Mouse (Mus musculus) large intestine, adult 2 months (tissue): ENCODE data around the gene Sorcs1. TPM values are rescaled to one million over a fixed set of nuclear protein-coding genes. Genes with fewer than 3 reads are reported as not detected.

Experiments used
- DNase-seq: peaks from one replicate; pipeline ENCODE4 v3.0.0-alpha.2; 2012; ENCODE audit warnings: low read depth, low spot score
- WGBS: fragments of 180-500 bp; shearing (Covaris S2); methylation state at CpG from one replicate; pipeline ENCODE4 v1.1.7; 2018; 5-methylcytosine and 5-hydroxymethylcytosine counted together
- polyA plus RNA-seq: library from polyadenylated mRNA; depleted of rRNA; stranded (reverse); fragments of >200 nt; gene quantifications from 2 replicates; pipeline ENCODE4 v1.2.3, GENCODE M21; 2012

Sorcs1 gene
- polyA plus RNA-seq, 1 experiment = 0.12 TPM

- no peak for DNase-seq
- 39% methylated on average over 8 of the region's 8 CpGs for WGBS
These were observed 350.6 kb downstream of the Sorcs1 start for GRCm38 (mm10) chr19:50327804-50328203.

DNA sequence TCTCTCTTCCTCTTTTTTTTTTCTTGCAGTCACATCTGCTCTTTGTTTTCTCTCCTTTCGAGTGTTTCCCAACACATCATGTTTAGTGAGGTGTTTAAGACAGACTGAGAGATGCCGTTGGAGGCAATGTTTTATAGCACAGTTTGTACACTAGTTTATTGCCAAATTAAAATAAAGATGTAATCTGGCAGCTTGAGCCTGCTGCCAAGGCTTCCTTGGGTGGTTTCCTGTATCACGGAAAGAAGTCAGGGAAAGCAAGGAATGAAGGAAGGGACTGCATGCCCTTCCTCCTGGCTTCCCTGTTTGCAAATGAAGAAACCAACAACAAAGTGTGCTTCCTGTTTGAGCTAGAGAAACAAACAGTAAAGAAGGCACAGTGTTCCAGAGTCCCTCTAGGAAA, 352.3 kb downstream of the Sorcs1 start:
- no peak for DNase-seq
- 31% methylated on average over 3 of the region's 3 CpGs for WGBS

- WGBS = 86% methylated on average over 10 of the region's 10 CpGs
- no peak for DNase-seq
These were observed 352.8 kb downstream of the Sorcs1 start for GRCm38 (mm10) chr19:50325686-50326085.

DNA sequence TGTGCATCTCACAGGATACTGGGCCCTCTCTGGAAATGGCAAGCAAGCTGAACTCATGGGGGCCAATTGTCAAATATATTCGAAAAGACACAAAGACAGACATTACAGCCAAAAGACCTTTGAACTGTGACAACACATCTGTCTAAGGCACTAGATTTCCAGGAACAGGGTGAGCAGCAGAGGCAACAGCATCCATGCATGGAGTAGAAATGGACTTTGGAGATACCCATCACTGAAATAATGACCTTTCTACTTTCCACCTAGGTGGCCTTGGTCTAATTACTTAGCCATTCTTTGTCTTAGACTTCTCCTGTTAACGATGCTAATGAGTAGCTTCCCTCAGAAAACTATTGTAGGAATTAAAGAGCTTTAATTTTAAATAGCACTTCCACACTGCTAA, 371.4 kb downstream of the Sorcs1 start:
- DNase-seq = no peak
- 69% methylated on average over 2 of the region's 2 CpGs for WGBS

DNA sequence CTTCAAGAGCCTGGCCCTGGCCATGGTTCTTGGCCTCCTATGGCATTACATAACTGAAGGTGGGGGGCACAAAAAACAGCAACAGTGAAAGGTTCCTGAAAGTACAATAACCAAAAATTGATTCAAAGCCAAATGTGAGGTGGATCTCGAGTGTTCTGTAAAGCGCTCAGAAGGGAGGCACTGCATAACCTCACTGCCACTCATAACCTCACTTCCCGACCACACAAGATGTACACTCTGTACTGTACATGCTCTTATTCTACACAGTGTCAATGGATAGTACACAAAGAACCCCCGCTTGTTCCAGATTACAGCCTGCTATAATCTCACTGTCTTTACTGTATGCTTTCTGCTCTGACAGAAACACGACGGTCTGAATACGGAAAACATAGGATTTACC, 384.2 kb downstream of the Sorcs1 start:
- DNase-seq = no peak
- WGBS = 81% methylated on average over 7 of the region's 7 CpGs

DNA sequence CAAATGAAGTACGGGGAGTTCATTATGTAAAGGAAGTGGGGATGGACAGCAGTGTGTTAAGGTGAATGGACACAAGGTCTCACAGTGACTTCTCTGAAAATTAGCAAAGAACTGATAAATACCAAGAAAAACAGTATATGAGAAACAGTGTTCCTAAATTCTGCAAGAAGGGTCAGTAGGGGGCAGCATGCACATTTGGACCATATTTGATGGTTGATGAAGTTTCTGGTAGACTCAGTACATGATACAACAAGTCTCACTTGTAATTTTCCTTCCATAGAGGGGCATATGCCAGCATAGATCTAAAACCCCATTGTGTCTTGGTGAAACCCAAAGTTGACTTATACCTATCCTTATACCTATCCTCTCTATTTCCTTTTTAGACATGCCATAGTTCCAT, 414.0 kb downstream of the Sorcs1 start:
- DNase-seq = no peak
- 66% methylated on average over 1 of the region's 1 CpGs for WGBS

GRCm38 (mm10) chr19:50258718-50259413, 419.6 kb downstream of the Sorcs1 start:
- 40% methylated on average over 16 of the region's 16 CpGs for WGBS
- DNase-seq = no peak

DNA sequence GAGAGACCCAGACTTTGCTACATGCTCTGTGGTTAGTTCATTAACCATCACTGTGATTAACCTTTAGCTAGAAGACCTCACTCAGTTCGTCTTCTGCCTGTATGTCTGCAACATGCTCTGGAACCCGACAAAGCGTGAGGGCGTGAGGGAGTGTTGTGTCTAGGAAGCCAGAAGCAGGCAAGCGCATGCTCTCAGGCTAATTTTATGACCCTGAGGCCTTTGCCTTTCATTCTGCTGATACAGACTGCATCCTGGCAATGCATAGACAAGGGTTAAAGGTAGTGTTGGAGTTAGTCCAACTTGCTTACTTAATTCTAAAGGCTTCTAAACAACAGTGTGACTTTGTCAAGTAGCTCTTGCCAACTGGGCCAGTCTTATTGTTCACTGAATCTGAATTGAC, 458.0 kb downstream of the Sorcs1 start:
- 35% methylated on average over 5 of the region's 5 CpGs for WGBS
- DNase-seq = no peak

- DNase-seq = no peak
- 44% methylated on average over 7 of the region's 7 CpGs for WGBS
These were observed 463.8 kb downstream of the Sorcs1 start for GRCm38 (mm10) chr19:50214466-50215228.

DNA sequence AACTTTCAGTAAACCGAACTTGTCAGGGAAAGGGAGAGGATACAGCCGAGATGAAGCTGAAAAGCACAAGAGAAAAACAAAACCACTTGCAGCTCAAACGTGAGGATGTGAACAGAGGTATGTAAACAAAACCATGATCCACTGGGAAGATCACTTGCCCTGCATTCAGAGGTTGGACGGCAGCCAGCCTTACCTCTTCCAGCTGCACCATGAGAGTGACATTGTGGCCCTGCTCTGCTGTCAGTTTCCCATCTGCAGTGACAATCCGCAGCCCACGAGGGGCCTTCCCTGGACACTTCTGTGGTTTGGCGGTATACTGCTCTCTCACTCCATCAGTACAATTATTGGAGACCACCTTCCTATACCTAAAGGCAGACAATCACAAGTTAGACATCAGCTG, 468.0 kb downstream of the Sorcs1 start:
- 36% methylated on average over 7 of the region's 7 CpGs for WGBS

GRCm38 (mm10) chr19:50204341-50204740, 474.1 kb downstream of the Sorcs1 start:
- DNase-seq = no peak
- WGBS = 76% methylated on average over 6 of the region's 6 CpGs

More for the DNA sequence above, 468.0 kb downstream of the Sorcs1 start:
- DNase-seq = no peak

DNA sequence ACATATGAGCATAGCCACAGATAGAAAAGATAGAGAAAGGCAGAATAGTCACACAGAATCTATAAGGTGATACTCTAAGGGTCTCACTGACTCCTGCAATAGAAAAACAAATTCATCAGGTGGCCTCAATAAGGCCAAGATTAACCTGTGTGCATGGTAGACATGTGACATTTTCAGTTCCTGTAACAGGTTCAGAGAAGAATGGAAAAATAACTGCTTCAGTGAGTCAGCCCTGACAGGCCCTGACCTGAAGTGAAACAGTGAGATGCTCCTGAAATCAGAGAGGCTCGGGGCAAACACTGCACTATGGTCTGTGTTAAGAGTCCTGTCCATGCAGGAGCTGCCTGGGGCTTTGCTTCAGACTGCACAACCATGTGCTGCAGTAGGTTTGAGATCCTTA, 481.9 kb downstream of the Sorcs1 start:
- WGBS = 72% methylated on average over 1 of the region's 1 CpGs
- no peak for DNase-seq

DNA sequence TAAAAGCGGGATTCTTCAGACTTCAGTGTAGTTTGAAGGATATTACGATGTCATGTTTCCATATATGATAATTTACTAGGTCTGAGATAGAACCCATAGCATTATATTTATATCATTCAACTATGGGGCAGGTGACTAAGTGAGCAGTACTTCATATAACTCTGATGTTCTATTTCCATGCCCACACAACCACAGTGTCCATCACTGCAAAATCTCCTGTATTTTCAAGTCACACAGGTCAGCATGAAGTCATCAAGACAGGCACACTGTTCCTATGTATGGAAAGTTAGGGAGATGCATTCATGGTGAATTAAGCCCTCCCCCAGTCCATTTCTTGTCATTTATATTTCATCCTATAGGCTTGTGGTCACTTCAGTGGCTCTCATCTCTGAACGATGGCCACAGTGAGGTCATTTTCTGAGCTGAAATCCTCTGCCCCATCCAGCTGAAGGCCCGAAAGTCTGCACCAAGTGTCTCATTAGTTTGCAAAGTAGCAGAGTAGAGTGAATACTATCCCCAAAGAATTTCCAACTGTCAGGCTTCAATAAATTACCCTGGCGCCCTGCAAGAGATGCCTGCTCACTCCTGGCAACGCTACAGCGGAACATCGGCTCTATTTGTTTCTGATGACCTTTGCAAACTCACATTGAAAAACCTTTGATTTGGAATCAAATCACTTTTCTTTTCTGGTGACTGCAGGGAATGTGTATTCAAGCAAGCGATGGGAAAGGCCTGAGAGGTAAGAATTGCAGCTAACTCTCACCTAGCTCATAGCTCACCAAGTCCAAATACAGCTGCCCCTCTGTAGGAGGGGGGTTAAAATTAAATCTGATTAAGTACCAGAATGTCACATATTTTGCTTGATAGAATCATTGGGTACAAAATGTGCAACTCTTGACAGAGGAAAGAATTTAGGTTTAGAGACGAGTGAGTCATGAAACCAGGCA, 492.4 kb downstream of the Sorcs1 start:
- no peak for DNase-seq
- WGBS = 60% methylated on average over 10 of the region's 10 CpGs

- no peak for DNase-seq
- WGBS = 48% methylated on average over 21 of the region's 21 CpGs
These were observed 493.4 kb downstream of the Sorcs1 start for GRCm38 (mm10) chr19:50184901-50185623.

DNA sequence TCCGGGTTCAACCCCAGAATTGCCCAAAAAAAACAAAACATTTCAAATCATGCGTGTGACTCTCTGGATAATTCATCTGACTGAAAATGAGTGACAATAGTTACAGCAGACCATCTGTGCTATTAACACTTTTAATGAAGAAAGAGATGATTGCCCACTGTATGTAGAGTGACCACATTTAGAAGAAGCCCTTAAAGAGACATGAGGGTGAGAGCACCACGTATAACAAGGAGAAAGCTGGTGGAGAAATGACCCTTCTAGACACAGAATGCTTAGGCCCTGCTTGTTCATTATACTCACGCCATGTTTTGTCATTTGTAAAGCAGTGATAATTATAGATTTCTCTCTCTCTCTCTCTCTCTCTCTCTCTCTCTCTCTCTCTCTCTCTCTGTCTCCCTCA, 499.6 kb downstream of the Sorcs1 start:
- 80% methylated on average over 4 of the region's 4 CpGs for WGBS
- DNase-seq = no peak

DNA sequence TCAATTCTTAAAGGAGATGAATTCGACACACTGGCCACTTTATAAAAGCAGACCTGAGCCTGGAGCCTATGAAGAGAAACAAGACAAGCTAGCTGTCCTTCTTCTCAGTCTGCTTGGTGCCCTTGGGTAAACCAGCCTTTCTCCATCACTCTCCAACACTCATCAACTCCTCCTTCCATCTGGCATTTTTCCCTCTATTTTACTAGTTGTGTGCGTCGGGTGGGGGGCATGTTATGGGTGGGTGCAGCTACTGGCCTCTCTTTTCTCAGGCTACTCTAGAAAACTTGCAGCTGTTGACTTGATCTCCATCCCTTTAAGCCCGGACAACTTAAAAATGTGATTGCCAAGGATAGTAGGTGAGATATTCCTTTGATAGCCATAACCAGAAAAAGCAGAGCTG, 500.3 kb downstream of the Sorcs1 start:
- DNase-seq = no peak
- WGBS = 81% methylated on average over 4 of the region's 4 CpGs

DNA sequence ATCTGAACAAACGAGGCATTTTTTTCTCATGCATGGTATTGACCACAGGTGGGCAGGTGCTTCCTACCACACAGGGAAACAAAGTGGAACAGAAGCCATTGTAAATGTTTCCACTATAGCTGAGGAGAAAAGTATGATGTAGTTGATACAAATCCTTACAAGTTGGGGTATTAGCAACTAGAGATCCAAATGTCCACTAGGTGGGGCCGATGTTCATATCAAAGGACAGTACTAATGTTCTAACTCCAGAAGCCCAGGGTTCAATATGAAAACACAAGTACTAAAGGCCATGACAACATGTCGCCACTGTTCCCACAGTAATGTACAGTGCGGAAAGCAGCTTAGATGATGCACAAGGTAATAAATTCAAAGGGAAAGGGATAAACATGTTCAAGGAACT, 506.6 kb downstream of the Sorcs1 start:
- DNase-seq = no peak
- WGBS = 72% methylated on average over 4 of the region's 4 CpGs

- DNase-seq = no peak
- WGBS = 60% methylated on average over 6 of the region's 6 CpGs
These were observed 527.3 kb downstream of the Sorcs1 start for GRCm38 (mm10) chr19:50151111-50151510.

- DNase-seq = no peak
- 21% methylated on average over 3 of the region's 3 CpGs for WGBS
These were observed 532.5 kb downstream of the Sorcs1 start for GRCm38 (mm10) chr19:50145919-50146318.

- DNase-seq = no peak
- 61% methylated on average over 8 of the region's 8 CpGs for WGBS
These were observed 536.6 kb downstream of the Sorcs1 start for GRCm38 (mm10) chr19:50141853-50142252.
